Mouse (Mus musculus): Measurements from ENCODE around the gene Ide. TPM values are rescaled to one million over a fixed set of nuclear protein-coding genes. Genes with fewer than 3 reads are reported as not detected.

Ide gene
- total and polyA plus RNA-seq, 3 experiments: 24.0 to 99.8 (median 52.2) TPM

GRCm38 (mm10) chr19:37348331-37348730 lies 10.7 kb upstream of the Ide start:
- WGBS: 67% methylated on average over 10 of the region's 10 CpGs
- peak in 1 of 2 experiments; percentile 17 for DNase-seq
- intact Hi-C loops (cut with DNase I): no loop called here
- no peak overlapping the region for H3K4me3 ChIP-seq
- no peaks in the 10 kb centered on the region for H3K27me3 ChIP-seq (ENCODE audit: control insufficient read depth, insufficient read depth, low read length)
- peaks cover 4% of the 10 kb centered on the region; the same call in 1 of the 2 replicates for H3K4me1 ChIP-seq (ENCODE audit: control insufficient read depth, insufficient read depth, low read length)
- no peak for TF ChIP-seq POLR2A (IDR thresholded peaks at IDR 0.05; ENCODE audit: insufficient read depth, low read depth, low read length)
- TF ChIP-seq EP300 (IDR thresholded peaks at IDR 0.05; ENCODE audit: insufficient read depth, low read depth, low read length): no peak
- no peak for TF ChIP-seq CTCF (IDR thresholded peaks at IDR 0.05)
- H3K36me3 ChIP-seq (ENCODE audit: control insufficient read depth, insufficient read depth, low read length): peaks cover 4% of the 10 kb centered on the region; the same call in 1 of the 2 replicates
- H3K9ac ChIP-seq (ENCODE audit: low read depth, low read length): no peak overlapping the region
- H3K27ac ChIP-seq: peak overlapping the region; percentile 12; the same call in 1 of the 2 replicates
- H3K79me2 ChIP-seq (replicated peaks; ENCODE audit: control insufficient read depth, insufficient read depth, low read length): no peaks in the 10 kb centered on the region; the same call in none of the 2 replicates

GRCm38 (mm10) chr19:37346258-37346657 lies 8.6 kb upstream of the Ide start:
- Histone ChIP-seq H3K4me1 (ENCODE audit: control insufficient read depth, insufficient read depth, low read length) (peaks cover 5% of the 10 kb centered on the region; the same call in 1 of the 2 replicates), H3K27me3 (ENCODE audit: control insufficient read depth, insufficient read depth, low read length) (no peaks in the 10 kb centered on the region), H3K4me3 (no peak overlapping the region), H3K36me3 (ENCODE audit: control insufficient read depth, insufficient read depth, low read length) (peaks cover 4% of the 10 kb centered on the region; the same call in 1 of the 2 replicates), H3K9ac (ENCODE audit: low read depth, low read length) (no peak overlapping the region), H3K27ac (no peak overlapping the region), H3K79me2 (replicated peaks; ENCODE audit: control insufficient read depth, insufficient read depth, low read length) (no peaks in the 10 kb centered on the region; the same call in none of the 2 replicates)
- 51% methylated on average over 3 of the region's 3 CpGs for WGBS
- TF ChIP-seq CTCF (IDR thresholded peaks at IDR 0.05) (no peak), POLR2A (IDR thresholded peaks at IDR 0.05; ENCODE audit: insufficient read depth, low read depth, low read length) (no peak), EP300 (IDR thresholded peaks at IDR 0.05; ENCODE audit: insufficient read depth, low read depth, low read length) (no peak)
- intact Hi-C loops (cut with DNase I): no loop called here
- no peak for DNase-seq

GRCm38 (mm10) chr19:37343899-37344298 lies 6.2 kb upstream of the Ide start:
- peaks cover 4% of the 10 kb centered on the region; the same call in 1 of the 2 replicates for H3K36me3 ChIP-seq (ENCODE audit: control insufficient read depth, insufficient read depth, low read length)
- no peak for TF ChIP-seq POLR2A (IDR thresholded peaks at IDR 0.05; ENCODE audit: insufficient read depth, low read depth, low read length)
- TF ChIP-seq CTCF (IDR thresholded peaks at IDR 0.05): no peak
- TF ChIP-seq EP300 (IDR thresholded peaks at IDR 0.05; ENCODE audit: insufficient read depth, low read depth, low read length): no peak
- H3K79me2 ChIP-seq (replicated peaks; ENCODE audit: control insufficient read depth, insufficient read depth, low read length): no peaks in the 10 kb centered on the region; the same call in none of the 2 replicates
- H3K27ac ChIP-seq: no peak overlapping the region
- no peak for DNase-seq
- no peaks in the 10 kb centered on the region for H3K27me3 ChIP-seq (ENCODE audit: control insufficient read depth, insufficient read depth, low read length)
- H3K4me1 ChIP-seq (ENCODE audit: control insufficient read depth, insufficient read depth, low read length): peaks cover 5% of the 10 kb centered on the region; the same call in 1 of the 2 replicates
- no peak overlapping the region for H3K4me3 ChIP-seq
- no peak overlapping the region for H3K9ac ChIP-seq (ENCODE audit: low read depth, low read length)
- WGBS: 86% methylated on average over 5 of the region's 5 CpGs
- intact Hi-C loops (cut with DNase I): no loop called here

- Histone ChIP-seq H3K27ac (no peak overlapping the region), H3K79me2 (replicated peaks; ENCODE audit: control insufficient read depth, insufficient read depth, low read length) (no peaks in the 10 kb centered on the region; the same call in none of the 2 replicates), H3K9ac (ENCODE audit: low read depth, low read length) (no peak overlapping the region), H3K36me3 (ENCODE audit: control insufficient read depth, insufficient read depth, low read length) (no peaks in the 10 kb centered on the region), H3K4me3 (no peak overlapping the region), H3K4me1 (ENCODE audit: control insufficient read depth, insufficient read depth, low read length) (peaks cover 1% of the 10 kb centered on the region; the same call in 1 of the 2 replicates), H3K27me3 (ENCODE audit: control insufficient read depth, insufficient read depth, low read length) (no peaks in the 10 kb centered on the region)
- TF ChIP-seq EP300 (IDR thresholded peaks at IDR 0.05; ENCODE audit: insufficient read depth, low read depth, low read length): no peak
- TF ChIP-seq POLR2A (IDR thresholded peaks at IDR 0.05; ENCODE audit: insufficient read depth, low read depth, low read length): no peak
- TF ChIP-seq CTCF (IDR thresholded peaks at IDR 0.05): no peak
- WGBS: 65% methylated on average over 5 of the region's 5 CpGs
- no peak for DNase-seq
- intact Hi-C loops (cut with DNase I): no loop called here
Measured at GRCm38 (mm10) chr19:37340931-37341330, 3.3 kb upstream of the Ide start.

GRCm38 (mm10) chr19:37340495-37340894 lies 2.8 kb upstream of the Ide start:
- intact Hi-C loops (cut with DNase I): no loop called here
- H3K36me3 ChIP-seq (ENCODE audit: control insufficient read depth, insufficient read depth, low read length): no peaks in the 10 kb centered on the region
- H3K79me2 ChIP-seq (replicated peaks; ENCODE audit: control insufficient read depth, insufficient read depth, low read length): no peaks in the 10 kb centered on the region; the same call in none of the 2 replicates
- H3K4me1 ChIP-seq (ENCODE audit: control insufficient read depth, insufficient read depth, low read length): peaks cover 1% of the 10 kb centered on the region; the same call in 1 of the 2 replicates
- WGBS: 70% methylated on average over 5 of the region's 5 CpGs
- DNase-seq: no peak
- TF ChIP-seq POLR2A (IDR thresholded peaks at IDR 0.05; ENCODE audit: insufficient read depth, low read depth, low read length): no peak
- no peak for TF ChIP-seq CTCF (IDR thresholded peaks at IDR 0.05)
- no peak for TF ChIP-seq EP300 (IDR thresholded peaks at IDR 0.05; ENCODE audit: insufficient read depth, low read depth, low read length)
- H3K4me3 ChIP-seq: no peak overlapping the region
- H3K27me3 ChIP-seq (ENCODE audit: control insufficient read depth, insufficient read depth, low read length): no peaks in the 10 kb centered on the region
- H3K27ac ChIP-seq: no peak overlapping the region
- no peak overlapping the region for H3K9ac ChIP-seq (ENCODE audit: low read depth, low read length)

- no peak for DNase-seq
- Histone ChIP-seq H3K79me2 (replicated peaks; ENCODE audit: control insufficient read depth, insufficient read depth, low read length) (no peaks in the 10 kb centered on the region), H3K27me3 (ENCODE audit: control insufficient read depth, insufficient read depth, low read length) (no peaks in the 10 kb centered on the region), H3K9ac (ENCODE audit: low read depth, low read length) (no peak overlapping the region), H3K27ac (no peak overlapping the region), H3K36me3 (ENCODE audit: control insufficient read depth, insufficient read depth, low read length) (no peaks in the 10 kb centered on the region; the same call in 1 of the 2 replicates), H3K4me3 (no peak overlapping the region), H3K4me1 (ENCODE audit: control insufficient read depth, insufficient read depth, low read length) (no peaks in the 10 kb centered on the region; the same call in 1 of the 2 replicates)
- TF ChIP-seq CTCF (IDR thresholded peaks at IDR 0.05): no peak
- TF ChIP-seq EP300 (IDR thresholded peaks at IDR 0.05; ENCODE audit: insufficient read depth, low read depth, low read length): no peak
- no peak for TF ChIP-seq POLR2A (IDR thresholded peaks at IDR 0.05; ENCODE audit: insufficient read depth, low read depth, low read length)
- 85% methylated on average over 1 of the region's 1 CpGs for WGBS
- intact Hi-C loops (cut with DNase I): no loop called here
Measured at GRCm38 (mm10) chr19:37335392-37335791, 2.3 kb downstream of the Ide start.

Measured in heart, adult 2 months (tissue).